In genomic region chr4:95938701-95939100, GRCm38 (mm10) we compare ENCODE assay signal across 24 mouse cellular contexts.
"Had no signal": no experiment of that assay in that cellular context is flagged by ENCODE, and none has a peak within 500 bp of the region (broad histone marks: within the 10 kb centered on the region; RNA-seq: fewer than 3 reads in every experiment).

No protein-coding gene starts in this region.

- ATAC-seq: hindbrain, embryonic 16.5 days had no signal

- H3K36me3 ChIP-seq: heart, embryonic 10.5 days; heart, embryonic 12.5 days; hindbrain, embryonic 10.5 days; hindbrain, embryonic 12.5 days; limb, embryonic 10.5 days; limb, embryonic 12.5 days; liver, embryonic 13.5 days had no signal

- H3K27ac ChIP-seq: gastrocnemius, adult 2 months; heart, embryonic 10.5 days; hindbrain, embryonic 10.5 days; hindbrain, embryonic 12.5 days; hindbrain, embryonic 14.5 days; layer of hippocampus, adult 2 months; left cerebral cortex, adult 2 months; limb, embryonic 10.5 days; limb, embryonic 12.5 days; liver, embryonic 13.5 days had no signal

- H3K9ac ChIP-seq: heart, embryonic 12.5 days; hindbrain, embryonic 12.5 days; hindbrain, embryonic 14.5 days; limb, embryonic 12.5 days; liver, embryonic 13.5 days had no signal

- H3K4me1 ChIP-seq: heart, embryonic 10.5 days; heart, embryonic 12.5 days; hindbrain, embryonic 10.5 days; hindbrain, embryonic 12.5 days; limb, embryonic 10.5 days; liver, embryonic 13.5 days had no signal

- H3K27me3 ChIP-seq: heart, embryonic 12.5 days; hindbrain, embryonic 12.5 days; limb, embryonic 12.5 days; liver, embryonic 13.5 days had no signal

- H3K4me3 ChIP-seq: gastrocnemius, adult 2 months; heart, embryonic 10.5 days; heart, embryonic 12.5 days; hindbrain, embryonic 10.5 days; hindbrain, embryonic 12.5 days; layer of hippocampus, adult 2 months; left cerebral cortex, adult 2 months; limb, embryonic 10.5 days; limb, embryonic 12.5 days; liver, embryonic 13.5 days had no signal

- H3K4me2 ChIP-seq: heart, embryonic 12.5 days; hindbrain, embryonic 12.5 days; hindbrain, embryonic 14.5 days; limb, embryonic 12.5 days; liver, embryonic 11.5 days; liver, embryonic 13.5 days had no signal

- H3K9me3 ChIP-seq: heart, embryonic 10.5 days; heart, embryonic 12.5 days; hindbrain, embryonic 10.5 days; hindbrain, embryonic 12.5 days; limb, embryonic 10.5 days; limb, embryonic 12.5 days; liver, embryonic 13.5 days had no signal

- DNase-seq: gastrocnemius, adult 2 months; gastrocnemius, postnatal 10 days; gastrocnemius, postnatal 25 days; heart, adult 18-20 months; heart, postnatal 10 days; heart, postnatal 4 days; kidney, adult 18-20 months; kidney, adult 8-10 months; kidney, postnatal 10 days; kidney, postnatal 25 days; kidney, postnatal 4 days; liver; liver, embryonic 13.5 days had no signal
